8 mouse cellular contexts compared by ENCODE assay signal in the genomic region with DNA sequence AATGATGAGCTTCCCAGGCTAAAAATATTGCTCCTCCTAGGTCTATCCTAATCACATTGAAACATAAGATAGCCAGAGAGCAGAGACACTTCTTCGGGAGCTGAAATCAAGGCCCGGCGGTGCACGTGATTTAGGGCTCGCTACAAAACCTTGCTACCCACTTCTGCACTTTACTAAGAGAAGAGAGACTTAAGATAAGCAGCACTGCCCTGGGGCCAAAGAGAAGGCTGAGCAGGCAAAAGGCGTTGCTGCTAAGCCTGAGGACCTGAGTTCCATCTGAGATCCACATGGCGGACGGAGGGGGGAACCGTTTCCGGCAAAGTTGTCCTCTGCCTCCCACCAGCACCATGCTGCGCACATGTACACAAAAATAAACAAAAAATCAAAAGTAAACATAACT. TPM values are rescaled to one million over a fixed set of nuclear protein-coding genes. Genes with fewer than 3 reads are reported as not detected.
DNase-seq lines count a peak whose midpoint lies in the region; ATAC-seq and TF ChIP-seq lines count a peak whose summit lies in the region.

No protein-coding gene starts in this region.

- peak overlapping the region; percentile 98 for H3K4me3 ChIP-seq in lung, adult 2 months (replicated peaks; ENCODE audit: extremely low read depth, low read depth, low read length)
- H3K4me3 ChIP-seq in embryonic facial prominence, embryonic 13.5 days = peak overlapping the region; percentile 99
- peak overlapping the region; percentile 82 for H3K4me3 ChIP-seq in limb, embryonic 10.5 days
- H3K4me3 ChIP-seq in neural tube, embryonic 14.5 days (ENCODE audit: low read depth, low read length) = peak overlapping the region; percentile 98

- H3K9me3 ChIP-seq in embryonic facial prominence, embryonic 13.5 days = no peaks in the 10 kb centered on the region
- H3K9me3 ChIP-seq in limb, embryonic 10.5 days (replicated peaks) = no peaks in the 10 kb centered on the region
- no peaks in the 10 kb centered on the region for H3K9me3 ChIP-seq in neural tube, embryonic 14.5 days (ENCODE audit: control insufficient read depth, low read length)

- H3K27ac ChIP-seq in embryonic facial prominence, embryonic 13.5 days = no peak overlapping the region
- peak overlapping the region; percentile 94 for H3K27ac ChIP-seq in limb, embryonic 10.5 days
- no peak overlapping the region for H3K27ac ChIP-seq in neural tube, embryonic 14.5 days (ENCODE audit: low read depth, low read length)

- no peak for TF ChIP-seq CTCF in lung, adult 2 months (IDR thresholded peaks at IDR 0.05; ENCODE audit: insufficient read depth, low read length)

- peaks cover 3% of the 10 kb centered on the region; the same call in 1 of the 2 replicates for H3K4me1 ChIP-seq in lung, adult 2 months (ENCODE audit: control insufficient read depth, insufficient read depth, low read length)
- H3K4me1 ChIP-seq in embryonic facial prominence, embryonic 13.5 days = peaks cover 13% of the 10 kb centered on the region
- peaks cover 15% of the 10 kb centered on the region for H3K4me1 ChIP-seq in limb, embryonic 10.5 days
- peaks cover 9% of the 10 kb centered on the region for H3K4me1 ChIP-seq in neural tube, embryonic 14.5 days (ENCODE audit: control insufficient read depth, insufficient read depth, low read length)

- no peak for ATAC-seq in embryonic facial prominence, embryonic 13.5 days (ENCODE audit: insufficient number of reproducible peaks, insufficient read depth, low FRiP score, low TSS enrichment, low read depth)
- no peak for ATAC-seq in neural tube, embryonic 14.5 days (ENCODE audit: low read depth)

- WGBS in lung, adult 2 months = 5% methylated on average over 11 of the region's 11 CpGs
- WGBS in embryonic facial prominence, embryonic 13.5 days = 13% methylated on average over 11 of the region's 11 CpGs
- WGBS in limb, embryonic 10.5 days = 17% methylated on average over 11 of the region's 11 CpGs
- WGBS in neural tube, embryonic 14.5 days = 28% methylated on average over 11 of the region's 11 CpGs

- peak overlapping the region; percentile 93 for H3K4me2 ChIP-seq in embryonic facial prominence, embryonic 13.5 days
- H3K4me2 ChIP-seq in neural tube, embryonic 14.5 days (ENCODE audit: low read depth, low read length) = peak overlapping the region; percentile 94

- peak overlapping the region; percentile 90 for H3K9ac ChIP-seq in embryonic facial prominence, embryonic 13.5 days
- H3K9ac ChIP-seq in neural tube, embryonic 14.5 days (replicated peaks; ENCODE audit: low read depth, low read length) = peak overlapping the region; percentile 82

- TF ChIP-seq POLR2A in lung, adult 2 months (IDR thresholded peaks at IDR 0.05; ENCODE audit: borderline replicate concordance, extremely low read depth, low read depth, low read length) = no peak

- DNase-seq in lung, adult 2 months = no peak
- DNase-seq in lung, postnatal 25 days (ENCODE audit: low spot score) = no peak
- DNase-seq in limb, embryonic 10.5 days (ENCODE audit: low spot score) = no peak
- no peak for DNase-seq in spleen, postnatal 10 days (ENCODE audit: low spot score in 2 of 2)
- no peak for DNase-seq in cerebellum, adult 8-10 months
- no peak for DNase-seq in spleen, adult 18-20 months

- peaks cover 5% of the 10 kb centered on the region; the same call in 1 of the 2 replicates for H3K36me3 ChIP-seq in embryonic facial prominence, embryonic 13.5 days
- peaks cover 8% of the 10 kb centered on the region for H3K36me3 ChIP-seq in limb, embryonic 10.5 days
- H3K36me3 ChIP-seq in neural tube, embryonic 14.5 days (ENCODE audit: control insufficient read depth, insufficient read depth, low read length) = no peaks in the 10 kb centered on the region

- no peaks in the 10 kb centered on the region for H3K27me3 ChIP-seq in embryonic facial prominence, embryonic 13.5 days
- no peaks in the 10 kb centered on the region for H3K27me3 ChIP-seq in limb, embryonic 10.5 days (ENCODE audit: low read depth, poor library complexity, severe bottlenecking)
- H3K27me3 ChIP-seq in neural tube, embryonic 14.5 days (ENCODE audit: control insufficient read depth, insufficient read depth, low read length) = no peaks in the 10 kb centered on the region

RNA-seq across cellular contexts. Expression of gene Pex14, which starts 1.1 kb away (rescaled TPM):
- polyA plus RNA-seq in lung, adult 2 months (2012; rRNA removed) = 36.3 and 39.2 TPM in 2 replicates
- polyA plus RNA-seq in embryonic facial prominence, embryonic 13.5 days (2015; fragmentation: Nextera tagmentation; extraction: Ambion mirVana) = 50.2 and 51.2 TPM in 2 replicates
- 65.0 and 66.1 TPM in 2 replicates for polyA plus RNA-seq in limb, embryonic 10.5 days (2016; fragmentation: Nextera tagmentation; extraction: Ambion mirVana)
- polyA plus RNA-seq in neural tube, embryonic 14.5 days (2014; fragmentation: Nextera tagmentation; extraction: Ambion mirVana) = 40.9 and 44.4 TPM in 2 replicates

RNA-seq across cellular contexts. Expression of gene Dffa, which starts 5.4 kb away (rescaled TPM):
- polyA plus RNA-seq in lung, adult 2 months (2012; rRNA removed) = 15.2 and 19.4 TPM in 2 replicates
- polyA plus RNA-seq in embryonic facial prominence, embryonic 13.5 days (2015; fragmentation: Nextera tagmentation; extraction: Ambion mirVana) = 30.5 and 32.5 TPM in 2 replicates
- polyA plus RNA-seq in limb, embryonic 10.5 days (2016; fragmentation: Nextera tagmentation; extraction: Ambion mirVana) = 30.6 and 33.8 TPM in 2 replicates
- 23.8 and 28.0 TPM in 2 replicates for polyA plus RNA-seq in neural tube, embryonic 14.5 days (2014; fragmentation: Nextera tagmentation; extraction: Ambion mirVana)

RNA-seq across cellular contexts. Expression of gene Cort, which starts 28.0 kb away (rescaled TPM):
- not detected in 2 replicates for polyA plus RNA-seq in lung, adult 2 months (2012; rRNA removed)
- polyA plus RNA-seq in embryonic facial prominence, embryonic 13.5 days (2015; fragmentation: Nextera tagmentation; extraction: Ambion mirVana) = 1.2 TPM in 1 of 2 replicates, not detected in the other
- 0.23 and 0.24 TPM in 2 replicates for polyA plus RNA-seq in limb, embryonic 10.5 days (2016; fragmentation: Nextera tagmentation; extraction: Ambion mirVana)
- 0.86 TPM in 1 of 2 replicates, not detected in the other for polyA plus RNA-seq in neural tube, embryonic 14.5 days (2014; fragmentation: Nextera tagmentation; extraction: Ambion mirVana)

RNA-seq across cellular contexts. Expression of gene Cenps, which starts 38.9 kb away (rescaled TPM):
- polyA plus RNA-seq in lung, adult 2 months (2012; rRNA removed) = 0.37 and 1.4 TPM in 2 replicates
- 36.9 and 46.6 TPM in 2 replicates for polyA plus RNA-seq in embryonic facial prominence, embryonic 13.5 days (2015; fragmentation: Nextera tagmentation; extraction: Ambion mirVana)
- 56.2 and 59.6 TPM in 2 replicates for polyA plus RNA-seq in limb, embryonic 10.5 days (2016; fragmentation: Nextera tagmentation; extraction: Ambion mirVana)
- polyA plus RNA-seq in neural tube, embryonic 14.5 days (2014; fragmentation: Nextera tagmentation; extraction: Ambion mirVana) = 15.1 and 19.2 TPM in 2 replicates
